Mouse (Mus musculus): Measurements from ENCODE around the gene Nfkbil1.

Gene Nfkbil1

DNA sequence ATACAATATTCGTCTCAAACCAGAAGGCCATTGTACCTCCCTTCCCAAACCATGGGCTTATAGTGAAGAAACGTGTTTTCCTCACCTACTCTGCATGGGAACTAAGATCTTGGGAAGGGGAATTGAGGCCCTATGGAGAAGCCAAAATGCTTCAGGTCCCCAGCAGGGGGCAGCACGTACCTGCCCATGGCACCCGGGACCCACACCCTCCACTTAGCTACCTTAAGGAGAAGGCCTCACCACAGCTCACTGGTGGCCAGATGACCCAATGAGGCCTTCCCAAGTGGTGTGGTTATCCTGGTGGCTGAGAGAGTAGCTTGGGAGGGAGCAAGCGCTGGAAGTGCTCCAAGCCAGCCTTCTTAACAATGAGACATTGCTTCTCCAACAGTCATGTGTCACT, 57.1 kb downstream of the Nfkbil1 start:
- peak; percentile 73; the same call in 1 of the 2 replicates for ATAC-seq (ENCODE audit: low TSS enrichment)

- ATAC-seq (ENCODE audit: low TSS enrichment) = no peak
Measured at GRCm38 (mm10) chr17:35175968-35176367, 59.6 kb downstream of the Nfkbil1 start, which contains the start of gene Aif1. Aif1 (minus strand) TSS chr17:35176068.

GRCm38 (mm10) chr17:35175382-35175781, 60.2 kb downstream of the Nfkbil1 start:
- no peak for ATAC-seq (ENCODE audit: low TSS enrichment)

GRCm38 (mm10) chr17:35174201-35174977, 61.2 kb downstream of the Nfkbil1 start:
- ATAC-seq (ENCODE audit: low TSS enrichment) = no peak

DNA sequence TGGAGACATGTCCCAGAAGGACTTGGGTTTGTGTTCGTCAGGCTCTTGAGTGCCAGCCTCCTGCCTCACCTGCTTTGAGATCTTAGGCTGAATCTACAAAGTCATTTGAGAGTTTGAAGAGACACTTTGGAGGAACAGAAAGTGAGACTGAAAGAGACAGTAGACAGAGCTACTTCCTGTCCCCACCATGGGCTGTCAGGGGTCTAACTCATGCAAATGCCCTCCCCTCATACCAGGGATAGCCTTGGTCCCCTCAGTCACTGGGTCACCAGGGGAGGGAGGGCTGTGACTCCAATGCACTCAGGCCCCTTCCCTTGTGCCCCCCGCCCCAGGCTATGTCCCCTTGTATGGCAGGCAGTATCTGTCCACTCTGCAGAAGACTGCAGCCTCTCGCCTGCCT, 62.3 kb downstream of the Nfkbil1 start:
- ATAC-seq (ENCODE audit: low TSS enrichment) = no peak

DNA sequence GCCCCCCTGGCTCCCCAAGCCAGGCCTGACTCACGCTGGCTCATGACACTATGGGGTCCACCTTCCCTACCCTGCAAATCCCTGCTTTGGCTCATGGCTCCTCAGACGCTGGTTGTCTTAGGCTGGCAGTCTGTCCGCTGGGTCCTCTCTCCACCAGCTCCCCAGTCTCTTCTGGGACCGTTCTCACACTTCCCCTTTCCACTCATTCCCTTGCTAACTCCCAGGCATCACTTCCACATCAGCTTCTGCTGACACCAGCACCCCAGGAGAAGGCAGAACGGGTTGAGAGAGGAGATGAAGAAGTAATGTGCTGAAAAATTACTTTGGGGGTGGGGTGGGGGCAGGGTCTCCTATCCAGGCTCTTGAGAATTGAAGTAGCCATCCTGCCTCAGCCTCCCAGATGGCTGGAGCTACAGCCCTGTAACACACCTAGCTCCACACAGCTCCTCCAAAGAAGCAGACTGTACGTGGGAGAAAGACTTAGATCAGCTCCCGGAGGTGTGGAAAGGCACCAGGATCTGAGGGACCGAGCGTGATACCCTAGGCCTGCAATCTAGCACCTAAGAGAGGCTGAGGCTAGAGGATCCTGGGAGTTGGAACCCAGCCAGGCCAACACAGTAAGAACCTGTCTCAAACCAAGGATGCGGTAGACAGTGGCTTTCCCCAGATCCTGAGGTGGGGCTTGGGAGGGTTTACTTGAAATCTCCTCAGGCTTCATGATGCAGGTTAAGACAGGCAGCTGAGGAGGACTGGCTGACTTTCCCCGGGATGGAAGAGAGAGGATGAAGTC, 63.0 kb downstream of the Nfkbil1 start:
- peak; percentile 76 for ATAC-seq (ENCODE audit: low TSS enrichment)
